In genomic region chr8:86668750-86669149, GRCm38 (mm10) we compare ENCODE assay signal across 14 mouse cellular contexts. TPM values are rescaled to one million over a fixed set of nuclear protein-coding genes. Genes with fewer than 3 reads are reported as not detected.
DNase-seq lines count a peak whose midpoint lies in the region; ATAC-seq lines count a peak whose summit lies in the region.
"Had no signal": no experiment of that assay in that cellular context is flagged by ENCODE, and none has a peak within 500 bp of the region (broad histone marks: within the 10 kb centered on the region; RNA-seq: fewer than 3 reads in every experiment).

No protein-coding gene starts in this region.

- H3K27ac ChIP-seq in forebrain, embryonic 16.5 days (ENCODE audit: low read length): no peak overlapping the region
- H3K27ac ChIP-seq in forebrain, embryonic 10.5 days: no peak overlapping the region
- peak overlapping the region; percentile 29; the same call in 1 of the 2 replicates for H3K27ac ChIP-seq in neural tube, embryonic 13.5 days (replicated peaks)
- H3K27ac ChIP-seq: heart, embryonic 15.5 days; midbrain, embryonic 15.5 days had no signal

- no peak for DNase-seq in forebrain, embryonic 10.5 days (ENCODE audit: extremely low spot score, low spot score)
- DNase-seq in neural tube, embryonic 10.5 days (ENCODE audit: extremely low spot score, low spot score): no peak
- peak; percentile 44 for DNase-seq in kidney, postnatal 10 days
- DNase-seq in embryo, embryonic 10.5 days (ENCODE audit: low spot score): no peak
- no peak for DNase-seq in cerebellum, postnatal 10 days
- DNase-seq: cerebellum, adult 9-11 months; gastrocnemius, postnatal 14 days; liver, postnatal 0 days had no signal

- no peaks in the 10 kb centered on the region for H3K27me3 ChIP-seq in forebrain, embryonic 16.5 days (replicated peaks; ENCODE audit: control insufficient read depth, insufficient read depth, low read length)
- no peaks in the 10 kb centered on the region for H3K27me3 ChIP-seq in forebrain, embryonic 10.5 days (ENCODE audit: poor library complexity, severe bottlenecking)
- H3K27me3 ChIP-seq in neural tube, embryonic 13.5 days: no peaks in the 10 kb centered on the region
- H3K27me3 ChIP-seq: heart, embryonic 15.5 days; midbrain, embryonic 15.5 days; Patski had no signal

- no peaks in the 10 kb centered on the region for H3K9me3 ChIP-seq in forebrain, embryonic 16.5 days (ENCODE audit: control insufficient read depth, low read length)
- H3K9me3 ChIP-seq in forebrain, embryonic 10.5 days: no peaks in the 10 kb centered on the region
- no peaks in the 10 kb centered on the region for H3K9me3 ChIP-seq in neural tube, embryonic 13.5 days
- H3K9me3 ChIP-seq: heart, embryonic 15.5 days; midbrain, embryonic 15.5 days had no signal

- peaks cover 20% of the 10 kb centered on the region for H3K36me3 ChIP-seq in forebrain, embryonic 16.5 days (ENCODE audit: control insufficient read depth, insufficient read depth)
- H3K36me3 ChIP-seq in forebrain, embryonic 10.5 days (replicated peaks): peaks cover 34% of the 10 kb centered on the region
- H3K36me3 ChIP-seq in neural tube, embryonic 13.5 days: peaks cover 40% of the 10 kb centered on the region

- no peak overlapping the region for H3K4me3 ChIP-seq in forebrain, embryonic 16.5 days (replicated peaks; ENCODE audit: low read length)
- H3K4me3 ChIP-seq in forebrain, embryonic 10.5 days: no peak overlapping the region
- H3K4me3 ChIP-seq in neural tube, embryonic 13.5 days: no peak overlapping the region
- H3K4me3 ChIP-seq: heart, embryonic 15.5 days; midbrain, embryonic 15.5 days had no signal

- peaks cover 8% of the 10 kb centered on the region for H3K4me1 ChIP-seq in forebrain, embryonic 16.5 days (replicated peaks; ENCODE audit: control insufficient read depth, insufficient read depth, low read length)
- H3K4me1 ChIP-seq in forebrain, embryonic 10.5 days: no peaks in the 10 kb centered on the region
- no peaks in the 10 kb centered on the region for H3K4me1 ChIP-seq in neural tube, embryonic 13.5 days (replicated peaks)
- H3K4me1 ChIP-seq: heart, embryonic 15.5 days; midbrain, embryonic 15.5 days had no signal

- H3K4me2 ChIP-seq in forebrain, embryonic 16.5 days (ENCODE audit: low read length): no peak overlapping the region
- H3K4me2 ChIP-seq in neural tube, embryonic 13.5 days: no peak overlapping the region
- H3K4me2 ChIP-seq: heart, embryonic 15.5 days; midbrain, embryonic 15.5 days had no signal

- H3K9ac ChIP-seq in forebrain, embryonic 16.5 days (replicated peaks; ENCODE audit: low read depth, low read length): no peak overlapping the region
- no peak overlapping the region for H3K9ac ChIP-seq in neural tube, embryonic 13.5 days
- H3K9ac ChIP-seq: heart, embryonic 15.5 days; liver, postnatal 0 days; midbrain, embryonic 15.5 days had no signal

- ATAC-seq in forebrain, embryonic 16.5 days: peak; percentile 55
- no peak for ATAC-seq in neural tube, embryonic 13.5 days (ENCODE audit: low read depth)
- ATAC-seq in inflammation-experienced regulatory T-cells, adult 6 months: no peak
- ATAC-seq: liver, postnatal 0 days; midbrain, embryonic 15.5 days; Patski had no signal

RNA-seq across cellular contexts. Expression of gene Lonp2, which starts 44.9 kb away (rescaled TPM):
- polyA plus RNA-seq in forebrain, embryonic 16.5 days (2015; fragmentation: Nextera tagmentation; extraction: Ambion mirVana): 85.5 and 96.3 TPM in 2 replicates
- polyA plus RNA-seq in forebrain, embryonic 10.5 days (2016; fragmentation: Nextera tagmentation; extraction: Ambion mirVana): 48.7 and 50.1 TPM in 2 replicates
- 100 and 103 TPM in 2 replicates for polyA plus RNA-seq in neural tube, embryonic 13.5 days (2015; fragmentation: Nextera tagmentation; extraction: Ambion mirVana)
- 10 to 100 TPM; 68.5 to 84.9 (median 70.1) TPM for polyA plus RNA-seq in inflammation-experienced regulatory T-cells, adult 6 months (2017; shearing (Covaris generic))
